Mouse (Mus musculus): Measurements from ENCODE around the gene Klk6.

DNA sequence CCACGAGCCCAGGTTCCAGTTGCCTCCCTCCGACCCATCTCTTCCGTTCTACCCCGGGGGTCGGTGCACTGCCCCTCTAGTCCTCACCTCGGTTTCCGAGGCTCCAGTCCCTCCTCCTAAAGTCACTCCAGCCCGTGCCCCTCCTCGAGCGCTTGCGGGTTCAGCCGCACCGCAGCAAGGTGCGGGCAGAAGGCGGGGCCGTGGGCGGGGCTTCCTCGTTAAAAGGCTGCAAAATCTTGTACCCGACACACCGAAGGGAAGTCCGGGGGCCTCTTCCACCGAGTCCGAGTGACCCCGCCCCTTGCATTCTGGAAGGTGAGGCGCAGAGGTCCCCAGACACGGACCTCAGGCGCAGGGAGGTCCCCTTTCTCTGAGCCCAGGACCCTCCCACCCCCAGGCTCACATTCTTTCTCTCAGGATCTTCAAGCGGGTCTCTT is 26.9 kb upstream of the Klk6 start, which contains the start of gene Klk8:
- TF ChIP-seq CTCF (IDR thresholded peaks at IDR 0.05; ENCODE audit: low read depth) (no peak), EP300 (optimal IDR thresholded peaks at IDR 0.05) (no peak)

Measured in stomach, postnatal 0 days (tissue).